Mouse (Mus musculus): ENCODE measurements around the gene Pax7.

DNA sequence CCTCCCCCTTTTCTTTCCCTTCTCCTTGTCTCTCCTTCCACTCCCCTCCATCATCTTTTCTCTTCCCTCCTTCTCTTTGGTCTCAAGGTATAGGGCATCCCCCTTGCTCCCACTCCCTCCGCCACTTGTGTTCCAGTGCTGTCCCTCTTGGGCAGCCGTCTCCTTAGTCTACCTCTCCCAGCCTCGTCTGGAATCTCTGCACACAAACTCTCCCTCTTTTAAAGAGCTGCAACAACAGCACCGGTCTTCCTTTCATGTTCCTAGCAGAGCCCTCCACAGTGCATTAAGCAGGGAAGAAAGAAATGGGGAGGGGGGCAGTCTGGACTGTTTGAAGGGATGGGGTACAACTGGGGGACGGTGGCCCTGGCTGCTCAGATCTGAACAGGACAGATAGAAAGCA is 3.4 kb upstream of the Pax7 start:
- no peak for TF ChIP-seq GATA1 (IDR thresholded peaks at IDR 0.05; ENCODE audit: low read length)
- TF ChIP-seq TAL1 (IDR thresholded peaks at IDR 0.05; ENCODE audit: low read length): no peak

Measured in erythroblast, embryonic 14.5 days (primary cell).